Mouse (Mus musculus) liver, embryonic 14.5 days (tissue): ENCODE results near the gene Gm28041.

Experiments
- CTCF ChIP-seq: IDR thresholded peaks from 2 replicates; pipeline ENCODE4 v1.5.1; 2016; ENCODE audit warnings: antibody characterized with exemption, low read depth, control low read depth
- EP300 ChIP-seq: IDR thresholded peaks from 2 replicates; pipeline ENCODE4 v1.6.1; 2016; ENCODE audit warnings: antibody characterized with exemption, low read depth

DNA sequence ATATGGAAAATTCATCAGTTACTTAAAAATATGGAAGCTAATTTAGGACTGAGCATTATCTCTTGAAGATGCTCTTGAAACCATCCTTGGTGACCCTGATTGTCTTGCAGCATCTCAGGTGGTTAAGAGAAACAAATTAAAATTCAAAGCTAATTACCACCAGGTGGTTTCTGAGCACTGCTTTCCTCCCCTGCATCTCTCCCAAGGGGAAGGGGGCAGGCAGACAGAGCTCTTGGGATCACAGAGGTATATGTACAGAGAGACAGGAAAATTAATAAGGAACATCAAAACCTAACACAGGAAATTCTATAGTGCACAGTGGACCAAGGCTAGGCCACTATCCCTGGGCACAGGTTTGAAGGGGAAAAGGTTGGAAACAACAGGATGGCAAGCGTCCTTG is 42.7 kb downstream of the Gm28041 start:
- TF ChIP-seq EP300 (no peak), CTCF (no peak)
